Comparison of ENCODE assay signal across 18 mouse cellular contexts in the genomic region with DNA sequence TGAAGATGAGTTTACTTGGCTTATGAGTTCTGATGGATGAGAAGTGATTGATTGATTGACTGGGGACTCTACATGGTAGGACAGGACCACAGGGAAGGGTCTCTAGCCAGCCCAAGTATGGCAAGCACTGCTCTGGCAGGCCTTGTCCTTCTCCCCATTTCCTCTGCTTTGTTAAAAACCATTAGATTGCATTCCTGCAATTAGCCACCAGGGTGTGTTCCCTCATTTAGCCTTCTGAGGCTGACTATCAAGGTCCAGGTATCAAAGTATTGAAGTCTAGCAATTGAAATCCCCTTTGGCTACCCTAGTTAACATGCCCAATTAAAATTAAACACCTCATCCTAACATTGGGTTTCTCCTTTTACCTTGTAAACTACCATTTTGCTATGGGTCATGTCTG.
DNase-seq lines count a peak whose midpoint lies in the region; ATAC-seq and TF ChIP-seq lines count a peak whose summit lies in the region.
"Had no signal": no experiment of that assay in that cellular context is flagged by ENCODE, and none has a peak within 500 bp of the region (broad histone marks: within the 10 kb centered on the region; RNA-seq: fewer than 3 reads in every experiment).

No protein-coding gene starts in this region.

- peak; percentile 17; the same call in 1 of the 2 replicates for TF ChIP-seq CTCF in liver, embryonic 14.5 days (IDR thresholded peaks at IDR 0.05; ENCODE audit: low read depth)

- H3K9ac ChIP-seq in liver, embryonic 14.5 days (replicated peaks), result no peak overlapping the region
- H3K9ac ChIP-seq in liver, embryonic 12.5 days, result no peak overlapping the region
- H3K9ac ChIP-seq: hindbrain, embryonic 13.5 days; kidney, embryonic 15.5 days; liver, embryonic 15.5 days had no signal

- no peaks in the 10 kb centered on the region for H3K36me3 ChIP-seq in liver, embryonic 14.5 days (replicated peaks; ENCODE audit: control insufficient read depth, insufficient read depth, low read depth)
- no peaks in the 10 kb centered on the region for H3K36me3 ChIP-seq in liver, embryonic 12.5 days
- H3K36me3 ChIP-seq in midbrain, embryonic 10.5 days, result no peaks in the 10 kb centered on the region
- H3K36me3 ChIP-seq in forebrain, embryonic 10.5 days (replicated peaks), result no peaks in the 10 kb centered on the region
- H3K36me3 ChIP-seq: G1E; hindbrain, embryonic 13.5 days; kidney, embryonic 15.5 days; liver, embryonic 15.5 days had no signal

- no peaks in the 10 kb centered on the region for H3K27me3 ChIP-seq in liver, embryonic 14.5 days (ENCODE audit: control insufficient read depth, insufficient read depth, low read length)
- no peaks in the 10 kb centered on the region for H3K27me3 ChIP-seq in liver, embryonic 12.5 days (replicated peaks)
- H3K27me3 ChIP-seq in midbrain, embryonic 10.5 days (ENCODE audit: low read depth, poor library complexity, severe bottlenecking), result no peaks in the 10 kb centered on the region
- H3K27me3 ChIP-seq in forebrain, embryonic 10.5 days (ENCODE audit: poor library complexity, severe bottlenecking), result no peaks in the 10 kb centered on the region
- H3K27me3 ChIP-seq: hindbrain, embryonic 13.5 days; kidney, embryonic 15.5 days; liver, embryonic 15.5 days; megakaryocyte, embryonic 14.5 days had no signal

- no peak overlapping the region for H3K27ac ChIP-seq in liver, embryonic 14.5 days
- no peak overlapping the region for H3K27ac ChIP-seq in liver, embryonic 12.5 days
- H3K27ac ChIP-seq in midbrain, embryonic 10.5 days (replicated peaks), result no peak overlapping the region
- H3K27ac ChIP-seq in forebrain, embryonic 10.5 days, result no peak overlapping the region
- H3K27ac ChIP-seq: hindbrain, embryonic 13.5 days; kidney, embryonic 15.5 days; liver, embryonic 15.5 days had no signal

- no peak for ATAC-seq in liver, embryonic 14.5 days (ENCODE audit: insufficient read depth)
- ATAC-seq in liver, embryonic 12.5 days, result no peak
- peak; percentile 70; the same call in 1 of the 2 replicates for ATAC-seq in megakaryocyte-erythroid progenitor cell, adult 5-6 weeks (replicated peaks; ENCODE audit: low FRiP score, low TSS enrichment, poor library complexity, severe bottlenecking)

- no peaks in the 10 kb centered on the region for H3K9me3 ChIP-seq in liver, embryonic 14.5 days (ENCODE audit: control insufficient read depth, low read length)
- H3K9me3 ChIP-seq in liver, embryonic 12.5 days (replicated peaks), result no peaks in the 10 kb centered on the region
- H3K9me3 ChIP-seq in midbrain, embryonic 10.5 days (replicated peaks), result no peaks in the 10 kb centered on the region
- no peaks in the 10 kb centered on the region for H3K9me3 ChIP-seq in forebrain, embryonic 10.5 days
- H3K9me3 ChIP-seq: G1E; hindbrain, embryonic 13.5 days; kidney, embryonic 15.5 days; liver, embryonic 15.5 days; megakaryocyte, embryonic 14.5 days had no signal

- no peak overlapping the region for H3K4me3 ChIP-seq in liver, embryonic 14.5 days (ENCODE audit: insufficient read depth in 1 of 2, low read depth in 2 of 2, low read length in 2 of 2)
- H3K4me3 ChIP-seq in liver, embryonic 12.5 days, result no peak overlapping the region
- H3K4me3 ChIP-seq in midbrain, embryonic 10.5 days, result no peak overlapping the region
- no peak overlapping the region for H3K4me3 ChIP-seq in forebrain, embryonic 10.5 days
- H3K4me3 ChIP-seq: erythroblast, embryonic 14.5 days; hindbrain, embryonic 13.5 days; kidney, embryonic 15.5 days; liver, embryonic 15.5 days; megakaryocyte, embryonic 14.5 days had no signal

- H3K4me2 ChIP-seq in liver, embryonic 14.5 days (ENCODE audit: low read depth), result no peak overlapping the region
- H3K4me2 ChIP-seq in liver, embryonic 12.5 days, result no peak overlapping the region
- H3K4me2 ChIP-seq: hindbrain, embryonic 13.5 days; kidney, embryonic 15.5 days; liver, embryonic 15.5 days had no signal

- DNase-seq in liver, embryonic 14.5 days (ENCODE audit: low read depth in 3 of 3, low spot score in 3 of 3), result no peak
- peak; percentile 69 for DNase-seq in CD4-positive, CD25-positive, alpha-beta regulatory T cell, adult 2 months (ENCODE audit: low read depth, low spot score)
- DNase-seq in R1 (ENCODE audit: low read depth, low spot score), result peak; percentile 26
- DNase-seq in right cerebral cortex, postnatal 36 days (ENCODE audit: low spot score in 2 of 2), result no peak
- no peak for DNase-seq in midbrain, embryonic 10.5 days (ENCODE audit: low spot score)
- DNase-seq in forebrain, embryonic 10.5 days (ENCODE audit: extremely low spot score, low spot score), result no peak
- DNase-seq: cerebellum, adult 8-10 months; gastrocnemius, postnatal 25 days; layer of hippocampus, postnatal 36 days; left cerebral cortex, postnatal 4 days had no signal

- no peaks in the 10 kb centered on the region for H3K4me1 ChIP-seq in liver, embryonic 14.5 days (replicated peaks; ENCODE audit: control insufficient read depth in 2 of 2, insufficient read depth in 2 of 2, low read length in 1 of 2)
- no peaks in the 10 kb centered on the region for H3K4me1 ChIP-seq in liver, embryonic 12.5 days
- H3K4me1 ChIP-seq in midbrain, embryonic 10.5 days, result no peaks in the 10 kb centered on the region
- H3K4me1 ChIP-seq in forebrain, embryonic 10.5 days, result no peaks in the 10 kb centered on the region
- H3K4me1 ChIP-seq: hindbrain, embryonic 13.5 days; kidney, embryonic 15.5 days; liver, embryonic 15.5 days had no signal

- no peak for TF ChIP-seq EP300 in liver, embryonic 14.5 days (IDR thresholded peaks at IDR 0.05; ENCODE audit: low read depth)

Comparison
In these comparisons a context has a peak if more than half of its experiments do, and no peak if none do; other contexts are left out.
1. DNase-seq: peak in CD4-positive, CD25-positive, alpha-beta regulatory T cell, adult 2 months (single experiment) and R1 (single experiment); none in liver, embryonic 14.5 days (0 of 3), right cerebral cortex, postnatal 36 days (0 of 2), midbrain, embryonic 10.5 days (single experiment) and forebrain, embryonic 10.5 days (single experiment).